Mouse (Mus musculus): ENCODE results near the gene Nr6a1. TPM values are rescaled to one million over a fixed set of nuclear protein-coding genes. Genes with fewer than 3 reads are reported as not detected.

Gene Nr6a1
- total and polyA plus RNA-seq, 2 experiments: 5.9 to 14.8 TPM

GRCm38 (mm10) chr2:38725427-38725826, 202.1 kb downstream of the Nr6a1 start:
- peaks cover 50% of the 10 kb centered on the region for H3K36me3 ChIP-seq (ENCODE audit: control insufficient read depth, insufficient read depth, low read length)
- no peak overlapping the region for H3K4me3 ChIP-seq (ENCODE audit: insufficient read depth, low read depth, low read length)
- no peak overlapping the region for H3K27ac ChIP-seq (replicated peaks; ENCODE audit: insufficient read depth, low read depth, low read length)
- H3K9ac ChIP-seq (ENCODE audit: low read depth, low read length): no peak overlapping the region
- DNase-seq (ENCODE audit: extremely low read depth, low read depth, low spot score): no peak
- 90% methylated on average over 3 of the region's 3 CpGs for WGBS
- H3K27me3 ChIP-seq (ENCODE audit: control insufficient read depth, insufficient read depth, low read length): no peaks in the 10 kb centered on the region
- TF ChIP-seq CTCF (IDR thresholded peaks at IDR 0.05; ENCODE audit: low read depth, low read length) (no peak), POLR2A (IDR thresholded peaks at IDR 0.05; ENCODE audit: extremely low read depth, insufficient read depth, low read length) (no peak)
- H3K79me2 ChIP-seq (ENCODE audit: control insufficient read depth, insufficient read depth, low read length): no peaks in the 10 kb centered on the region
- no peaks in the 10 kb centered on the region for H3K4me1 ChIP-seq (ENCODE audit: control insufficient read depth, insufficient read depth, low read length)

- Histone ChIP-seq H3K4me1 (ENCODE audit: control insufficient read depth, insufficient read depth, low read length) (no peaks in the 10 kb centered on the region), H3K79me2 (ENCODE audit: control insufficient read depth, insufficient read depth, low read length) (no peaks in the 10 kb centered on the region), H3K4me3 (ENCODE audit: insufficient read depth, low read depth, low read length) (no peak overlapping the region), H3K9ac (ENCODE audit: low read depth, low read length) (no peak overlapping the region), H3K27me3 (ENCODE audit: control insufficient read depth, insufficient read depth, low read length) (no peaks in the 10 kb centered on the region), H3K36me3 (ENCODE audit: control insufficient read depth, insufficient read depth, low read length) (peaks cover 32% of the 10 kb centered on the region), H3K27ac (replicated peaks; ENCODE audit: insufficient read depth, low read depth, low read length) (no peak overlapping the region)
- DNase-seq (ENCODE audit: extremely low read depth, low read depth, low spot score): no peak
- TF ChIP-seq CTCF (IDR thresholded peaks at IDR 0.05; ENCODE audit: low read depth, low read length) (no peak), POLR2A (IDR thresholded peaks at IDR 0.05; ENCODE audit: extremely low read depth, insufficient read depth, low read length) (no peak)
- 94% methylated on average over 4 of the region's 4 CpGs for WGBS
Measured at GRCm38 (mm10) chr2:38723378-38723777, 204.1 kb downstream of the Nr6a1 start.

GRCm38 (mm10) chr2:38722076-38722475, 205.4 kb downstream of the Nr6a1 start:
- Histone ChIP-seq H3K36me3 (ENCODE audit: control insufficient read depth, insufficient read depth, low read length) (peaks cover 25% of the 10 kb centered on the region), H3K4me3 (ENCODE audit: insufficient read depth, low read depth, low read length) (no peak overlapping the region), H3K79me2 (ENCODE audit: control insufficient read depth, insufficient read depth, low read length) (no peaks in the 10 kb centered on the region), H3K27me3 (ENCODE audit: control insufficient read depth, insufficient read depth, low read length) (no peaks in the 10 kb centered on the region), H3K9ac (ENCODE audit: low read depth, low read length) (no peak overlapping the region), H3K27ac (replicated peaks; ENCODE audit: insufficient read depth, low read depth, low read length) (no peak overlapping the region), H3K4me1 (ENCODE audit: control insufficient read depth, insufficient read depth, low read length) (peaks cover 8% of the 10 kb centered on the region)
- WGBS: 85% methylated on average over 4 of the region's 4 CpGs
- DNase-seq (ENCODE audit: extremely low read depth, low read depth, low spot score): no peak
- TF ChIP-seq CTCF (IDR thresholded peaks at IDR 0.05; ENCODE audit: low read depth, low read length): no peak
- no peak for TF ChIP-seq POLR2A (IDR thresholded peaks at IDR 0.05; ENCODE audit: extremely low read depth, insufficient read depth, low read length)

- H3K9ac ChIP-seq (ENCODE audit: low read depth, low read length): no peak overlapping the region
- DNase-seq (ENCODE audit: extremely low read depth, low read depth, low spot score): no peak
- H3K4me3 ChIP-seq (ENCODE audit: insufficient read depth, low read depth, low read length): no peak overlapping the region
- peaks cover 12% of the 10 kb centered on the region for H3K36me3 ChIP-seq (ENCODE audit: control insufficient read depth, insufficient read depth, low read length)
- TF ChIP-seq CTCF (IDR thresholded peaks at IDR 0.05; ENCODE audit: low read depth, low read length) (no peak), POLR2A (IDR thresholded peaks at IDR 0.05; ENCODE audit: extremely low read depth, insufficient read depth, low read length) (no peak)
- no peaks in the 10 kb centered on the region for H3K79me2 ChIP-seq (ENCODE audit: control insufficient read depth, insufficient read depth, low read length)
- WGBS: 89% methylated on average over 2 of the region's 2 CpGs
- peaks cover 8% of the 10 kb centered on the region for H3K4me1 ChIP-seq (ENCODE audit: control insufficient read depth, insufficient read depth, low read length)
- no peak overlapping the region for H3K27ac ChIP-seq (replicated peaks; ENCODE audit: insufficient read depth, low read depth, low read length)
- H3K27me3 ChIP-seq (ENCODE audit: control insufficient read depth, insufficient read depth, low read length): no peaks in the 10 kb centered on the region
Measured at GRCm38 (mm10) chr2:38720661-38721060, 206.8 kb downstream of the Nr6a1 start.

- no peaks in the 10 kb centered on the region for H3K79me2 ChIP-seq (ENCODE audit: control insufficient read depth, insufficient read depth, low read length)
- no peaks in the 10 kb centered on the region for H3K27me3 ChIP-seq (ENCODE audit: control insufficient read depth, insufficient read depth, low read length)
- 92% methylated on average over 6 of the region's 6 CpGs for WGBS
- H3K4me1 ChIP-seq (ENCODE audit: control insufficient read depth, insufficient read depth, low read length): peaks cover 8% of the 10 kb centered on the region
- TF ChIP-seq CTCF (IDR thresholded peaks at IDR 0.05; ENCODE audit: low read depth, low read length) (no peak), POLR2A (IDR thresholded peaks at IDR 0.05; ENCODE audit: extremely low read depth, insufficient read depth, low read length) (no peak)
- H3K36me3 ChIP-seq (ENCODE audit: control insufficient read depth, insufficient read depth, low read length): peaks cover 2% of the 10 kb centered on the region; the same call in 1 of the 2 replicates
- H3K27ac ChIP-seq (replicated peaks; ENCODE audit: insufficient read depth, low read depth, low read length): no peak overlapping the region
- DNase-seq (ENCODE audit: extremely low read depth, low read depth, low spot score): no peak
- no peak overlapping the region for H3K4me3 ChIP-seq (ENCODE audit: insufficient read depth, low read depth, low read length)
- no peak overlapping the region for H3K9ac ChIP-seq (ENCODE audit: low read depth, low read length)
Measured at GRCm38 (mm10) chr2:38719354-38719753, 208.1 kb downstream of the Nr6a1 start.

- H3K27ac ChIP-seq (replicated peaks; ENCODE audit: insufficient read depth, low read depth, low read length): no peak overlapping the region
Measured at GRCm38 (mm10) chr2:38718676-38719075, 208.8 kb downstream of the Nr6a1 start.

More at GRCm38 (mm10) chr2:38718676-38719075, 208.8 kb downstream of the Nr6a1 start:
- 39% methylated on average over 8 of the region's 8 CpGs for WGBS
- H3K27me3 ChIP-seq (ENCODE audit: control insufficient read depth, insufficient read depth, low read length): no peaks in the 10 kb centered on the region
- H3K9ac ChIP-seq (ENCODE audit: low read depth, low read length): no peak overlapping the region
- no peaks in the 10 kb centered on the region for H3K36me3 ChIP-seq (ENCODE audit: control insufficient read depth, insufficient read depth, low read length)
- H3K4me3 ChIP-seq (ENCODE audit: insufficient read depth, low read depth, low read length): no peak overlapping the region
- no peaks in the 10 kb centered on the region for H3K79me2 ChIP-seq (ENCODE audit: control insufficient read depth, insufficient read depth, low read length)
- TF ChIP-seq CTCF (IDR thresholded peaks at IDR 0.05; ENCODE audit: low read depth, low read length): no peak
- TF ChIP-seq POLR2A (IDR thresholded peaks at IDR 0.05; ENCODE audit: extremely low read depth, insufficient read depth, low read length): no peak
- no peak for DNase-seq (ENCODE audit: extremely low read depth, low read depth, low spot score)
- peaks cover 8% of the 10 kb centered on the region for H3K4me1 ChIP-seq (ENCODE audit: control insufficient read depth, insufficient read depth, low read length)
